Comparison of ENCODE assay signal across 9 mouse cellular contexts in genomic region chr14:54227911-54228451, GRCm38 (mm10). TPM values are rescaled to one million over a fixed set of nuclear protein-coding genes. Genes with fewer than 3 reads are reported as not detected.
DNase-seq lines count a peak whose midpoint lies in the region; ATAC-seq and TF ChIP-seq lines count a peak whose summit lies in the region.
"Had no signal": no experiment of that assay in that cellular context is flagged by ENCODE, and none has a peak within 500 bp of the region (broad histone marks: within the 10 kb centered on the region; RNA-seq: fewer than 3 reads in every experiment).

No protein-coding gene starts in this region.

- peak; percentile 93 for TF ChIP-seq CTCF in heart, adult 2 months (IDR thresholded peaks at IDR 0.05)

- no peaks in the 10 kb centered on the region for H3K27me3 ChIP-seq in embryonic facial prominence, embryonic 11.5 days (ENCODE audit: control insufficient read depth, insufficient read depth, low read length)
- no peaks in the 10 kb centered on the region for H3K27me3 ChIP-seq in heart, adult 2 months (ENCODE audit: control insufficient read depth, insufficient read depth, low read length)
- H3K27me3 ChIP-seq in limb, embryonic 13.5 days: peaks cover 6% of the 10 kb centered on the region; the same call in 1 of the 2 replicates
- H3K27me3 ChIP-seq in midbrain, embryonic 14.5 days (ENCODE audit: control insufficient read depth, insufficient read depth, low read length): no peaks in the 10 kb centered on the region
- H3K27me3 ChIP-seq: Patski had no signal

- H3K4me1 ChIP-seq in embryonic facial prominence, embryonic 11.5 days (ENCODE audit: control insufficient read depth, insufficient read depth, low read length): no peaks in the 10 kb centered on the region
- peaks cover 7% of the 10 kb centered on the region for H3K4me1 ChIP-seq in heart, adult 2 months (ENCODE audit: control insufficient read depth, insufficient read depth, low read length)
- peaks cover 39% of the 10 kb centered on the region for H3K4me1 ChIP-seq in limb, embryonic 13.5 days
- peaks cover 30% of the 10 kb centered on the region for H3K4me1 ChIP-seq in midbrain, embryonic 14.5 days (ENCODE audit: control insufficient read depth, insufficient read depth, low read length)

- H3K9me3 ChIP-seq in embryonic facial prominence, embryonic 11.5 days (replicated peaks; ENCODE audit: control insufficient read depth, low read length): no peaks in the 10 kb centered on the region
- no peaks in the 10 kb centered on the region for H3K9me3 ChIP-seq in limb, embryonic 13.5 days
- H3K9me3 ChIP-seq in midbrain, embryonic 14.5 days (ENCODE audit: control insufficient read depth, low read length): no peaks in the 10 kb centered on the region

- intact Hi-C loops in heart, adult 2 months (cut with DNase I): loop anchor here (1.0 to 10.0 kb wide), 4 partner anchors 163 to 267 kb away; no protein-coding TSS in a partner anchor

- 0 out of 2 replicates have a peak, but pooled peaks have one; percentile 24 for ATAC-seq in embryonic facial prominence, embryonic 11.5 days (replicated peaks; ENCODE audit: insufficient number of reproducible peaks, low FRiP score, low TSS enrichment, low read depth)
- peak; percentile 64 for ATAC-seq in limb, embryonic 13.5 days (ENCODE audit: low FRiP score, low read depth)
- ATAC-seq in midbrain, embryonic 14.5 days (ENCODE audit: low FRiP score, low TSS enrichment): peak; percentile 57; the same call in 1 of the 2 replicates
- ATAC-seq: Patski had no signal

- H3K4me2 ChIP-seq in embryonic facial prominence, embryonic 11.5 days (ENCODE audit: low read depth, low read length): peak overlapping the region; percentile 57
- peak overlapping the region; percentile 66 for H3K4me2 ChIP-seq in limb, embryonic 13.5 days (replicated peaks)
- H3K4me2 ChIP-seq in midbrain, embryonic 14.5 days (ENCODE audit: low read length): peak overlapping the region; percentile 64

- TF ChIP-seq POLR2A in heart, adult 2 months (IDR thresholded peaks at IDR 0.05; ENCODE audit: insufficient read depth, low read depth, low read length): no peak

- no peak overlapping the region for H3K27ac ChIP-seq in embryonic facial prominence, embryonic 11.5 days (replicated peaks; ENCODE audit: low read depth, low read length)
- H3K27ac ChIP-seq in heart, adult 2 months: peak overlapping the region; percentile 47
- no peak overlapping the region; the same call in 1 of the 2 replicates for H3K27ac ChIP-seq in limb, embryonic 13.5 days
- H3K27ac ChIP-seq in midbrain, embryonic 14.5 days (replicated peaks; ENCODE audit: low read depth, low read length): peak overlapping the region; percentile 89

- H3K4me3 ChIP-seq in embryonic facial prominence, embryonic 11.5 days (ENCODE audit: low read depth, low read length): peak overlapping the region; percentile 18
- peak overlapping the region; percentile 36; the same call in 1 of the 2 replicates for H3K4me3 ChIP-seq in heart, adult 2 months
- H3K4me3 ChIP-seq in limb, embryonic 13.5 days: peak overlapping the region; percentile 34
- peak overlapping the region; percentile 31 for H3K4me3 ChIP-seq in midbrain, embryonic 14.5 days (replicated peaks; ENCODE audit: low read depth, low read length)

- no peaks in the 10 kb centered on the region for H3K79me2 ChIP-seq in heart, adult 2 months (replicated peaks; ENCODE audit: control insufficient read depth, insufficient read depth, low read length)

- peak; percentile 50 for DNase-seq in ovary, postnatal 10 days (ENCODE audit: low spot score)
- no peak for DNase-seq in ovary, adult 18-20 months (ENCODE audit: low spot score)
- peak; percentile 82 for DNase-seq in embryonic facial prominence, embryonic 11.5 days (ENCODE audit: low spot score)
- peak; percentile 74 to 82 for DNase-seq in heart, adult 2 months
- DNase-seq in kidney, adult 18-20 months: peak; percentile 78
- peak; percentile 89 for DNase-seq in midbrain, embryonic 14.5 days
- DNase-seq in spleen, postnatal 14 days (ENCODE audit: low spot score in 2 of 2): peak; percentile 53 to 68

- H3K36me3 ChIP-seq in embryonic facial prominence, embryonic 11.5 days (replicated peaks; ENCODE audit: control insufficient read depth, insufficient read depth, low read depth, low read length): no peaks in the 10 kb centered on the region
- H3K36me3 ChIP-seq in heart, adult 2 months (ENCODE audit: control insufficient read depth, insufficient read depth, low read length): no peaks in the 10 kb centered on the region
- no peaks in the 10 kb centered on the region for H3K36me3 ChIP-seq in limb, embryonic 13.5 days
- H3K36me3 ChIP-seq in midbrain, embryonic 14.5 days (ENCODE audit: control insufficient read depth, insufficient read depth, low read length): no peaks in the 10 kb centered on the region

- WGBS in embryonic facial prominence, embryonic 11.5 days: under 1% methylated on average over 10 of the region's 10 CpGs
- WGBS in heart, adult 2 months: under 1% methylated on average over 10 of the region's 10 CpGs
- under 1% methylated on average over 10 of the region's 10 CpGs for WGBS in limb, embryonic 13.5 days
- under 1% methylated on average over 10 of the region's 10 CpGs for WGBS in midbrain, embryonic 14.5 days

- peak; percentile 72; the same call in 1 of the 2 replicates for TF ChIP-seq EP300 in heart, adult 2 months (IDR thresholded peaks at IDR 0.05; ENCODE audit: insufficient read depth, low read depth, low read length)

- H3K9ac ChIP-seq in embryonic facial prominence, embryonic 11.5 days (replicated peaks; ENCODE audit: low read length): peak overlapping the region; percentile 48
- H3K9ac ChIP-seq in heart, adult 2 months (ENCODE audit: low read depth, low read length): peak overlapping the region; percentile 63
- peak overlapping the region; percentile 64; the same call in 1 of the 2 replicates for H3K9ac ChIP-seq in limb, embryonic 13.5 days
- peak overlapping the region; percentile 58; the same call in 1 of the 2 replicates for H3K9ac ChIP-seq in midbrain, embryonic 14.5 days (replicated peaks; ENCODE audit: low read length)

RNA-seq across cellular contexts. Expression of gene Dad1, which starts 25.9 kb away (rescaled TPM):
- polyA plus RNA-seq in embryonic facial prominence, embryonic 11.5 days (2014; fragmentation: Nextera tagmentation; extraction: Ambion mirVana): 256 and 271 TPM in 2 replicates
- total RNA-seq in heart, adult 2 months (2021): 100 to 1,000 TPM in 1 of 2 experiments, 10 to 100 TPM in 1; 99.0 to 115 TPM
- 393 and 411 TPM in 2 replicates for polyA plus RNA-seq in heart, adult 2 months (2012; rRNA removed)
- polyA plus RNA-seq in limb, embryonic 13.5 days (2015; fragmentation: Nextera tagmentation; extraction: Ambion mirVana): 357 and 379 TPM in 2 replicates
- 338 and 385 TPM in 2 replicates for polyA plus RNA-seq in midbrain, embryonic 14.5 days (2014; fragmentation: Nextera tagmentation; extraction: Ambion mirVana)

RNA-seq across cellular contexts. Expression of gene Abhd4, which starts 26.0 kb away (rescaled TPM):
- polyA plus RNA-seq in embryonic facial prominence, embryonic 11.5 days (2014; fragmentation: Nextera tagmentation; extraction: Ambion mirVana): 44.3 and 47.4 TPM in 2 replicates
- total RNA-seq in heart, adult 2 months (2021): 10 to 100 TPM; 39.2 to 41.8 TPM
- 50.2 and 56.8 TPM in 2 replicates for polyA plus RNA-seq in heart, adult 2 months (2012; rRNA removed)
- 46.5 and 51.0 TPM in 2 replicates for polyA plus RNA-seq in limb, embryonic 13.5 days (2015; fragmentation: Nextera tagmentation; extraction: Ambion mirVana)
- 46.6 and 48.0 TPM in 2 replicates for polyA plus RNA-seq in midbrain, embryonic 14.5 days (2014; fragmentation: Nextera tagmentation; extraction: Ambion mirVana)

RNA-seq across cellular contexts. Expression of gene Olfr49, which starts 56.8 kb away (rescaled TPM):
- polyA plus RNA-seq in embryonic facial prominence, embryonic 11.5 days (2014; fragmentation: Nextera tagmentation; extraction: Ambion mirVana): not detected in 2 replicates
- not detected for total RNA-seq in heart, adult 2 months (2021)
- not detected in 2 replicates for polyA plus RNA-seq in heart, adult 2 months (2012; rRNA removed)
- not detected in 2 replicates for polyA plus RNA-seq in limb, embryonic 13.5 days (2015; fragmentation: Nextera tagmentation; extraction: Ambion mirVana)
- not detected in 2 replicates for polyA plus RNA-seq in midbrain, embryonic 14.5 days (2014; fragmentation: Nextera tagmentation; extraction: Ambion mirVana)

Comparison
In these comparisons a context has a peak if more than half of its experiments do, and no peak if none do; other contexts are left out.
1. H3K27ac ChIP-seq: peak in heart, adult 2 months (single experiment) and midbrain, embryonic 14.5 days (single experiment); none in embryonic facial prominence, embryonic 11.5 days (single experiment) and limb, embryonic 13.5 days (single experiment).
2. Peak in every context shown above with its lines, with median percentiles within 50 percentile points of each other: ATAC-seq, H3K4me2 ChIP-seq, H3K4me3 ChIP-seq and H3K9ac ChIP-seq.